32 mouse cellular contexts compared by ENCODE assay signal in genomic region chr7:79744051-79744450, GRCm38 (mm10). TPM values are rescaled to one million over a fixed set of nuclear protein-coding genes. Genes with fewer than 3 reads are reported as not detected.
"Had no signal": no experiment of that assay in that cellular context is flagged by ENCODE, and none has a peak within 500 bp of the region (broad histone marks: within the 10 kb centered on the region; RNA-seq: fewer than 3 reads in every experiment).

No protein-coding gene starts in this region.

- H3K27ac ChIP-seq: heart, adult 2 months; heart, embryonic 13.5 days; heart, embryonic 15.5 days; hindbrain, embryonic 13.5 days; hindbrain, embryonic 15.5 days; hindbrain, postnatal 0 days; kidney, embryonic 15.5 days; kidney, postnatal 0 days; limb, embryonic 13.5 days; limb, embryonic 15.5 days; liver, embryonic 12.5 days; liver, embryonic 14.5 days had no signal

- ATAC-seq: hindbrain, postnatal 0 days; intestine, embryonic 16.5 days; liver, embryonic 12.5 days had no signal

- H3K4me3 ChIP-seq: heart, adult 2 months; heart, embryonic 15.5 days; liver, embryonic 12.5 days had no signal

- DNase-seq: forebrain, postnatal 0 days; gastrocnemius, postnatal 14 days; gastrocnemius, postnatal 36 days; heart, adult 11 months; heart, adult 2 months; heart, postnatal 14 days; heart, postnatal 36 days; kidney, adult 11 months; kidney, adult 2 months; kidney, adult 9 months; kidney, postnatal 14 days; kidney, postnatal 36 days; layer of hippocampus, adult 9-11 months; layer of hippocampus, postnatal 36 days had no signal

RNA-seq across cellular contexts. Expression of gene Wdr93, which starts 1.1 kb away (rescaled TPM):
- total RNA-seq: gastrocnemius, postnatal 14 days; gastrocnemius, postnatal 36 days; hematopoietic stem cell, adult 5-6 weeks had no signal

RNA-seq across cellular contexts. Expression of gene Plin1, which starts 11.3 kb away (rescaled TPM):
- total RNA-seq: forebrain, postnatal 0 days; hematopoietic stem cell, adult 5-6 weeks; left cerebral cortex, adult 18-20 months; left cerebral cortex, postnatal 10 days; left cerebral cortex, postnatal 36 days had no signal

RNA-seq across cellular contexts. Expression of gene Mesp1, which starts 49.5 kb away (rescaled TPM):
- total RNA-seq: gastrocnemius, adult 18-20 months; gastrocnemius, adult 8-10 months; gastrocnemius, postnatal 14 days; gastrocnemius, postnatal 36 days; heart, adult 2 months; heart, postnatal 14 days; heart, postnatal 36 days; hematopoietic stem cell, adult 5-6 weeks; left cerebral cortex, postnatal 36 days had no signal
